Mouse (Mus musculus) cerebellum, postnatal 4 days (tissue): ENCODE results near the gene C87499.

ENCODE experiments used
- DNase-seq, 2 experiments: peaks; one replicate each; pipeline ENCODE4 v3.0.0; 2022; ENCODE audit warnings: low spot score in 2 of 2, mixed read lengths in 1 of 2

C87499 gene

GRCm38 (mm10) chr4:88634311-88634710, at the start of gene C87499:
Gene C87499, minus strand, starts transcription at chr4:88634411.
- DNase-seq: no peak

GRCm38 (mm10) chr4:88683812-88684211, 49.6 kb upstream of the C87499 start, which contains the start of gene Ifna2:
Gene Ifna2, minus strand, starts transcription at chr4:88683912.
- no peak for DNase-seq

- no peak for DNase-seq
Observed at GRCm38 (mm10) chr4:88681353-88681752, 47.1 kb upstream of the C87499 start.

- no peak for DNase-seq
Observed at GRCm38 (mm10) chr4:88680362-88680761, 46.2 kb upstream of the C87499 start.

- no peak for DNase-seq
Observed at GRCm38 (mm10) chr4:88676824-88677223, 42.6 kb upstream of the C87499 start, which contains the start of gene Ifna16. Gene Ifna16, minus strand, starts transcription at chr4:88676924.

GRCm38 (mm10) chr4:88655461-88655860, 21.2 kb upstream of the C87499 start:
- DNase-seq: no peak

GRCm38 (mm10) chr4:88653644-88654043, 19.4 kb upstream of the C87499 start:
- no peak for DNase-seq

GRCm38 (mm10) chr4:88644359-88644758, 10.1 kb upstream of the C87499 start, which contains the start of gene Ifna13:
Gene Ifna13, minus strand, starts transcription at chr4:88644459.
- no peak for DNase-seq

GRCm38 (mm10) chr4:88642526-88642925, 8.3 kb upstream of the C87499 start:
- DNase-seq: no peak

GRCm38 (mm10) chr4:88641077-88641831, 7.0 kb upstream of the C87499 start:
- DNase-seq: peak; percentile 80 to 96

- no peak for DNase-seq
Observed at GRCm38 (mm10) chr4:88640704-88641076, 6.5 kb upstream of the C87499 start.

- DNase-seq: no peak
Observed at GRCm38 (mm10) chr4:88603276-88603675, 30.9 kb downstream of the C87499 start, which contains the start of gene Ifna12. Gene Ifna12, minus strand, starts transcription at chr4:88603376.

GRCm38 (mm10) chr4:88592285-88592684, 41.9 kb downstream of the C87499 start, which contains the start of gene Ifna9:
Gene Ifna9, minus strand, starts transcription at chr4:88592385.
- no peak for DNase-seq
